Mouse (Mus musculus) embryonic stem cell, embryonic (primary cell): ENCODE results near the gene Aldh1a3.

Experiments
- CTCF ChIA-PET, 4 experiments: fragments of 300-600 bp in 2 of 4; fragments of 350-600 bp in 2 of 4; sonication (Branson Sonifier 250); formaldehyde crosslinking; loops; one replicate each; lab custom pipeline; 2022; ENCODE audit warnings: inconsistent platforms in 2 of 4; lab: Charles Lee
- POLR2A ChIA-PET, 4 experiments: fragments of 300-600 bp in 2 of 4; fragments of 350-600 bp in 2 of 4; sonication (Branson Sonifier 250); formaldehyde crosslinking; loops; one replicate each; lab custom pipeline; 2022; ENCODE audit warnings: antibody characterized with exemption in 4 of 4, inconsistent platforms in 1 of 4; lab: Charles Lee

The Aldh1a3 gene

GRCm38 (mm10) chr7:66359044-66359443, 68.3 kb downstream of the Aldh1a3 start:
- CTCF ChIA-PET: interaction anchor here in 2 of 4 experiments (0.7 to 1.1 kb wide), 2 partner anchors 14 to 58 kb away, joined by 3 read pairs; no protein-coding TSS in a partner anchor
- POLR2A ChIA-PET: no interaction called here

DNA sequence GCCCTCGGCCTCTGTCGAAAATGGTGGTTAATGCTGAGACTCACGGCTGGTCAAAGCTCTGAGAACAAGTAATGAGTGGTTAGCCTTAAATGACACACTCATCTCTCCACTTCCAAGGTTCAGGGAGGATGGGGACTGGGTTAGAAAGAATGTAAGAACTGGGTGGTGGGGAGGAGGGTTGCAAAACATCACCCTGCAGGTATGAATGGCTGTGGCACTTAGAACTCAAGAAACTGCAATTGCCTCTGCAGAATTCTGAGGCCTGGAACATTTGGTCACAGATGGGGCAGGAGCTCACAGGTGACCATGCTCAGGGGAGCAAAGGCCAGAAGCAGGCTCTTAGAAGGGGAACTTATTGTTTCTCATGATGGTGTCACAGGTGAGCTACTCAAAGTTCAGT, 68.9 kb downstream of the Aldh1a3 start:
- CTCF ChIA-PET: interaction anchor here in 2 of 4 experiments (1.1 kb wide), 2 partner anchors 14 to 17 kb away, joined by 3 to 7 read pairs; no protein-coding TSS in a partner anchor
- POLR2A ChIA-PET: no interaction called here

DNA sequence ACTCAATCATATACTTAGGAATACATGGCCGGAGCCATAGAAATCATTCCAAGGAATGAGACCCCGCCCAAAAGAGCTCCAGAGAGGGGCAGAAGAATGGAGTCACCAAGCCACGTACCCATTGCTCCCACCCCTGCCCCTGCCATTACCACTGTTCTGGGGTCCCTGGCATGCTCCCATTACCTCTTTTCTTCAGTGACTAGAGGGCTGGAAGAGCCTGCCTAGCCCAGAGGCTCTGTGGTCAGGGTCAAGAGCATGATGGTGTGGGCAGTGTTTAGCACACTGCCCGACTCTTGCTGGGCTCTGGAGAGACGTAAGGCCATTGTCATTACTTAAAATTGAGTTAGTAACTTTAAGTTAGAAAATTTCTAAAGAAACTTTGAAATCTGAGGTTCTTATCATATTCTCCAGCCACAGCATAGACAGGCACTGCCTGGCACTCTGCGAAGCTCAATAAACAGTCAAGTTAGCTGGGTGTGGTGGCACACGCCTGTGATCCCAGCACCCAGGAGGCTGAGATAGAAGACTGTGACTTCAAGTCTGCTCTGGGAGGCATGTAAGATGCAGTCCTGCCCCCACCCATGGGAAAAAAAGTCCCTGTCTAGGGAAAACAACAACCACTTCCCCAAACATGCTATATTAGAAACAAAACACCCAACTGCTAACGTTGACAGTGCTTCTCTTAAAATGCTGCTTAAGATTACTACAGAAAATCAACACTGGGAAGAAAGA, 71.4 kb downstream of the Aldh1a3 start:
- ChIA-PET POLR2A (no interaction called here), CTCF (no interaction called here)

DNA sequence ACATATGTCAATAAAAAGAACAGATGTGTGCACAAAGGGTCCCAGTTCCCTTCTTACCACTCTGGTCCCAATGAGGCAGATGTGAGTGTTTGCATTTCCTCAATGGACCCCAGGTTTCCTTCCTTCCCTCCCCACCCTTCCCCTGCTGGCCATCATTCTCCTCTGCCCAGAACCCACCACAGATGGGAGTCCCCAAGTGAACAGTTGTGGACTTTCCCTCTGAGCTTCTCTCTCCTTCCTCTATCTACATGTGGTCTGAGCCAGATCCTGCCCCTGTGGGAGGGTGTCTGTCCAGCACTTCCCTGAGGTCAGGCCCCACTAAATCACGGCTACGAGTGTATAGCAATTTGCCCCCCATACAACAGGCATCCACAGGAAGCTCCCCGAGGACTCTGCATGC, 72.4 kb downstream of the Aldh1a3 start:
- ChIA-PET CTCF (interaction anchor here in 1 of 4 experiments (0.5 kb wide), 1 partner anchor 15 kb away, joined by 3 read pairs; no protein-coding TSS in a partner anchor), POLR2A (no interaction called here)

DNA sequence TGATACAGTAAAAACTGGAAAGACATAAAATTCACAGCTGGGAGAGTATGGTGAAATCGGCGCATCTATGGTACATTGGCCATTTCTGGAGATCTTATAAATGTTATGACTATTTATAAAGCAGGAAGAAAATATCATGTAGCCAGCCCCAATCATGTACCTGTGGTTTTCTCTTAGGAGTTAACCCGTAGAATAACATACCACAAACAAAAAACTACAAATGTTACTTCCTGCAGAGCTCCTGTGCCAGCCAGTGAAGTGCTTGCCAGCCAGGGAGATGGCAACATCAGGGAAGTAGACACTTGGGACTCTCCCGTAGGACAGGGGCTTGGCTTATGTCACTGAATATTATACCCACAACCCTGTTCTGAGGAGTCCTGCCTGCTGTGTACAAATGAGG, 76.2 kb downstream of the Aldh1a3 start:
- ChIA-PET POLR2A (no interaction called here), CTCF (interaction anchor here in 1 of 4 experiments (0.6 kb wide), 1 partner anchor 78 kb away, joined by 3 read pairs; no protein-coding TSS in a partner anchor)

DNA sequence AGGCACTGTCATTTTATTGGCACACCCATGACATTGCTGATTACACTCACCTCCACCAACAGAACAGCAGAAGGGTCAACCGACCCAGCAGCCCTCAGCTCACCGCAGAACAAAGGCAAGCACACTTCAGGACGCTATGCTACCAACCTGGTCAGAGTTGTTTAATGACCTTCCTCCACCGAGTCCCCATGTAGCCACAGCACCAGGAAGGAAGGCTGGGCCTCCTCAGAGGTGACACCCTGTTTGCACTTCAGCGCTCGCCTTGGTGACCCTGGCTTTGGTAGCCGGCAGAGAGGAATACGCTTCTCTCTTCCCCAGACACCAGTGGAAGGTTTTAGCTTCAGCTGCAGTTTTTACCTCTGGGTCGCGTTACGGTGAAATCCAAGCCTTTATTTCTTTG, 77.6 kb downstream of the Aldh1a3 start:
- ChIA-PET POLR2A (interaction anchor here in 1 of 4 experiments (0.6 kb wide), 1 partner anchor 192 kb away, joined by 4 read pairs; no protein-coding TSS in a partner anchor), CTCF (no interaction called here)

GRCm38 (mm10) chr7:66348588-66348987, 78.7 kb downstream of the Aldh1a3 start:
- ChIA-PET CTCF (no interaction called here), POLR2A (no interaction called here)

- ChIA-PET CTCF (no interaction called here), POLR2A (no interaction called here)
Observed at GRCm38 (mm10) chr7:66346959-66347663, 80.2 kb downstream of the Aldh1a3 start.

DNA sequence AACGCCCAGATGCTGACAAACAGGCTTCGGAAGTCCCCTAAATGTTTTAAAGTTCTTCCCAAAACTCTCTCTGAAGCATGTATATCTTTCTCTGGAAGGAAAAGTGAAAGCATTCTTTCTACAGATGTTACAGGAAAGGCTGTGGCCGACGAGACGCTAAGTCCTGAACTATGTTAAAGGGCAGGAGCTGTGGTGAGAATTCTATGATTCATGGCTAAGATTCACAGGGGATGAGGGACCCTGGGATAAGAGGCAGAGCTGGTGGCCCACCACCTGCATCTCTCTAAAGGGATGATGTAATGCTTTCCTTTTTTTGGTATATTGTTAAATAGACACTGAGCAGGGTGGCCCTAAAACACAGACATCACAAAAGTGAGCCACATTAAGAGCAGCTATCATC, 84.0 kb downstream of the Aldh1a3 start:
- ChIA-PET POLR2A (no interaction called here), CTCF (interaction anchor here in 2 of 4 experiments (1.3 to 1.5 kb wide), 2 partner anchors 34 kb away, joined by 3 read pairs; no protein-coding TSS in a partner anchor)

- ChIA-PET CTCF (interaction anchor here in 2 of 4 experiments (1.3 to 1.5 kb wide), 2 partner anchors 33 kb away, joined by 3 read pairs; no protein-coding TSS in a partner anchor), POLR2A (no interaction called here)
Observed at GRCm38 (mm10) chr7:66342831-66343230, 84.5 kb downstream of the Aldh1a3 start.

GRCm38 (mm10) chr7:66342323-66342722, 85.0 kb downstream of the Aldh1a3 start:
- POLR2A ChIA-PET: interaction anchor here in 1 of 4 experiments (0.6 kb wide), 1 partner anchor 64 kb away, joined by 3 read pairs; no protein-coding TSS in a partner anchor
- CTCF ChIA-PET: interaction anchor here (0.6 to 1.1 kb wide), 5 partner anchors 12 to 302 kb away, joined by 3 to 7 read pairs (median 4); no protein-coding TSS in a partner anchor
